Mouse (Mus musculus) telencephalon, adult 2 months (tissue): ENCODE results near the gene Hba-a2.
"Not testable (repeated sequence)": the region's sequence is repeated elsewhere in the genome, so short reads cannot be mapped to it uniquely, and the experiment has no call there.

Experiments used
- DNase-seq: peaks from one replicate; pipeline ENCODE4 v3.0.0-alpha.2; 2011; ENCODE audit warnings: low read depth, low spot score

Gene Hba-a2

GRCm38 (mm10) chr11:32283091-32283777 is 13.1 kb upstream of the Hba-a2 start, which contains the start of gene Hba-a1:
TSS of gene Hba-a1 (plus strand) at chr11:32283511.
- DNase-seq, result not testable (repeated sequence)

- DNase-seq, result not testable (repeated sequence)
These were observed 11.7 kb upstream of the Hba-a2 start for GRCm38 (mm10) chr11:32284582-32284981.

- DNase-seq, result no peak
These were observed 11.1 kb upstream of the Hba-a2 start for GRCm38 (mm10) chr11:32285031-32285775.

- not testable (repeated sequence) for DNase-seq
These were observed 10.4 kb upstream of the Hba-a2 start for GRCm38 (mm10) chr11:32285887-32286286.

- DNase-seq, result not testable (repeated sequence)
These were observed 9.4 kb upstream of the Hba-a2 start, which contains the start of gene Hbq1b for GRCm38 (mm10) chr11:32286695-32287492. TSS of gene Hbq1b (plus strand) at chr11:32286965.

GRCm38 (mm10) chr11:32287493-32287825 is 8.8 kb upstream of the Hba-a2 start:
- no peak for DNase-seq

GRCm38 (mm10) chr11:32292819-32293218 is 3.5 kb upstream of the Hba-a2 start:
- not testable (repeated sequence) for DNase-seq

- DNase-seq, result not testable (repeated sequence)
These were observed 2.8 kb upstream of the Hba-a2 start for GRCm38 (mm10) chr11:32293479-32293878.

- DNase-seq, result not testable (repeated sequence)
These were observed 1.1 kb downstream of the Hba-a2 start for GRCm38 (mm10) chr11:32297417-32297816.

GRCm38 (mm10) chr11:32297866-32298531 is 1.7 kb downstream of the Hba-a2 start:
- no peak for DNase-seq

- no peak for DNase-seq
These were observed 2.2 kb downstream of the Hba-a2 start for GRCm38 (mm10) chr11:32298532-32298918.

GRCm38 (mm10) chr11:32299865-32300264 is 3.6 kb downstream of the Hba-a2 start, which contains the start of gene Hbq1a:
TSS of gene Hbq1a (plus strand) at chr11:32300069.
- DNase-seq, result not testable (repeated sequence)

GRCm38 (mm10) chr11:32300279-32301267 is 4.3 kb downstream of the Hba-a2 start:
- DNase-seq, result no peak

GRCm38 (mm10) chr11:32301506-32301905 is 5.2 kb downstream of the Hba-a2 start:
- DNase-seq, result no peak

GRCm38 (mm10) chr11:32302824-32303419 is 6.6 kb downstream of the Hba-a2 start:
- peak; percentile 82 for DNase-seq

- no peak for DNase-seq
These were observed 7.2 kb downstream of the Hba-a2 start for GRCm38 (mm10) chr11:32303455-32303854.

GRCm38 (mm10) chr11:32307006-32307405 is 10.7 kb downstream of the Hba-a2 start:
- no peak for DNase-seq

GRCm38 (mm10) chr11:32309446-32309845 is 13.2 kb downstream of the Hba-a2 start:
- no peak for DNase-seq

GRCm38 (mm10) chr11:32309928-32310327 is 13.6 kb downstream of the Hba-a2 start:
- DNase-seq, result no peak

- no peak for DNase-seq
These were observed 19.7 kb downstream of the Hba-a2 start for GRCm38 (mm10) chr11:32316009-32316408.
